Mouse (Mus musculus): ENCODE measurements around the gene Cdh5.

Cdh5 gene

DNA sequence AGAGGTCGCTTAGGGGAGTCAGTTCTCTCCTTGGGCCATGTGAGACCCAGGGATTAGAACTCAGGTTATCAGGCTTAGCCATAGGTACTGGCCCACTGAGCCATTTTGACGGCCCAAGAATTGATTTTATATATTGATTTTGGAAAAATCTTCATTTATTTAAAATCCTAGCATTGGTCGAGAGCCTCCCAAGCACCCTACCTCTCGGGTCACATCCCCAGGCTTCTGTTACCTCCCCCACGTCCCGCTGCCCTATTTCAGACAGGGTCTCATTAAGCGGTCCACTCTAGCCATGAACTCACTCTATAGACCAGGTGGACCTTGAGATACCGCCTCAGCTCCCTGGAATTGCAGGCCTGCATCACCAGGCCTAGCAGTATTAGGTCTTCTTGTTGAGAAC lies 33.1 kb downstream of the Cdh5 start:
- DNase-seq (ENCODE audit: low spot score), result no peak

GRCm38 (mm10) chr8:104136277-104136676 lies 34.9 kb downstream of the Cdh5 start:
- DNase-seq (ENCODE audit: low spot score), result no peak

DNA sequence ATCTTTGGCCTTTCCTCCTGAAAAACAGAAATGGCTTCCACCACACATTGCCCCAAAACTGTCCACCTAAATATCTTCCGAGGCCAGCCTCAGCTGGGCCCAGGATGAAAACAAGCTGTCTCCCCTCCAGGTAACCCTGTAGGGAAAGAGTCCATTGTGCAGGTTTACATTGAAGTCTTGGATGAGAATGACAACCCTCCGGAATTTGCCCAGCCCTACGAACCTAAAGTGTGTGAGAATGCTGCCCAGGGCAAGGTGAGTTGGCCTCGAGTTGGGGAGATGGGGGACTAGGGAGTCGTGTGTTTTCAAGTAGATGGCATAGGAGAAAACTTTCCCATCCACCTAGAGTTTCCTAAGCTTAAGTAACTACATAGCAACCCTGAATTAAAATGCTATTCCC lies 36.2 kb downstream of the Cdh5 start:
- DNase-seq (ENCODE audit: low spot score), result no peak

DNA sequence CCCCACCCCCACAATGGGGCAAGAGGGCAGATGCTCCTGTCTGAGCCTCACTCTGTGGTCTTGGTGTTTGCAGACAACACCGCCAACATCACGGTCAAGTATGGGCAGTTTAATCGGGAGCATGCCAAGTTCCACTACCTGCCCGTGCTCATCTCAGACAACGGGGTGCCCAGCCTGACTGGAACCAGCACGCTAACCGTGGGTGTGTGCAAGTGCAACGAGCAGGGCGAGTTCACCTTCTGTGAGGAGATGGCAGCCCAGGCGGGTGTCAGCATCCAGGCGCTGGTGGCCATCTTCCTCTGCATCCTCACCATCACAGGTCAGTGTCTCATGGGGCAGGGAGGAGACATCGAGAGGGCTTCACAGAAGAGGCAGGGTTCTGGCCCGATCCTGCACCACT lies 39.2 kb downstream of the Cdh5 start:
- no peak for DNase-seq (ENCODE audit: low spot score)

DNA sequence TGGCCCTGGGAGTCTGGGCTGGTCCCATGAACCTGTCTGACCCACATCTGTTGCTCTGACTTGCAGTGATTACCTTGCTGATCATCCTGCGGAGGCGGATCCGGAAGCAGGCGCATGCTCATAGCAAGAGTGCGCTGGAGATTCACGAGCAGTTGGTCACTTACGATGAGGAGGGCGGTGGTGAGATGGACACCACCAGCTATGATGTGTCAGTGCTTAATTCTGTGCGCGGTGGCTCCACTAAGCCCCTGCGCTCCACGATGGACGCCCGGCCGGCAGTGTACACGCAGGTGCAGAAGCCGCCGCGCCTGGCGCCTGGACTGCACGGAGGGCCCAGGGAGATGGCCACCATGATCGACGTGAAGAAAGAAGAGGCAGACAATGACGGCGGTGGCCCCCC lies 41.0 kb downstream of the Cdh5 start:
- no peak for DNase-seq (ENCODE audit: low spot score)

- no peak for DNase-seq (ENCODE audit: low spot score)
Measured at GRCm38 (mm10) chr8:104143379-104143778, 42.0 kb downstream of the Cdh5 start.

- DNase-seq (ENCODE audit: low spot score), result no peak
Measured at GRCm38 (mm10) chr8:104144434-104145216, 43.2 kb downstream of the Cdh5 start.

- DNase-seq (ENCODE audit: low spot score), result peak; percentile 73
Measured at GRCm38 (mm10) chr8:104145981-104146689, 44.7 kb downstream of the Cdh5 start.

GRCm38 (mm10) chr8:104146717-104147494 lies 45.5 kb downstream of the Cdh5 start:
- no peak for DNase-seq (ENCODE audit: low spot score)

- DNase-seq (ENCODE audit: low spot score), result no peak
Measured at GRCm38 (mm10) chr8:104147947-104148346, 46.5 kb downstream of the Cdh5 start.

- no peak for DNase-seq (ENCODE audit: low spot score)
Measured at GRCm38 (mm10) chr8:104160731-104161130, 59.3 kb downstream of the Cdh5 start.

DNA sequence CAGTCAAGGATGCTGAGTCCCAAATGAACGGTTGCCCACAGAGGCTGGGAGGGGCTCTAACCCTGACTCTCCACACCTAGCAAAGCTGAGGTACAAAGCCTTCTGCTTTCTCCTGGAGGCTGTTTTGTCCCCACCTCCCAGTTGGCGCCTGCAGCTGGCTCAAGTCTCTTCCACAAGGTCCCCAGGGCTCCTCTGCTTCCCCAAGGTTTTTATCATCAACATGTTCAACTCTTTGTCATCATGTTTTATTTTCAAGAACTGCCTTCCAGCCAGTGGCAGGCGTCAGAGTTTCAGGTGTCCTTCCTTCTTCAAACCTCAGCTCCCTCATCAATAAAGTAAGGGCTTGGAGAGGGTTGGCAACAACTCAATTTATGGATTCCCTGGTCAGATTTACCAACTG lies 68.0 kb downstream of the Cdh5 start:
- no peak for DNase-seq (ENCODE audit: low spot score)

DNA sequence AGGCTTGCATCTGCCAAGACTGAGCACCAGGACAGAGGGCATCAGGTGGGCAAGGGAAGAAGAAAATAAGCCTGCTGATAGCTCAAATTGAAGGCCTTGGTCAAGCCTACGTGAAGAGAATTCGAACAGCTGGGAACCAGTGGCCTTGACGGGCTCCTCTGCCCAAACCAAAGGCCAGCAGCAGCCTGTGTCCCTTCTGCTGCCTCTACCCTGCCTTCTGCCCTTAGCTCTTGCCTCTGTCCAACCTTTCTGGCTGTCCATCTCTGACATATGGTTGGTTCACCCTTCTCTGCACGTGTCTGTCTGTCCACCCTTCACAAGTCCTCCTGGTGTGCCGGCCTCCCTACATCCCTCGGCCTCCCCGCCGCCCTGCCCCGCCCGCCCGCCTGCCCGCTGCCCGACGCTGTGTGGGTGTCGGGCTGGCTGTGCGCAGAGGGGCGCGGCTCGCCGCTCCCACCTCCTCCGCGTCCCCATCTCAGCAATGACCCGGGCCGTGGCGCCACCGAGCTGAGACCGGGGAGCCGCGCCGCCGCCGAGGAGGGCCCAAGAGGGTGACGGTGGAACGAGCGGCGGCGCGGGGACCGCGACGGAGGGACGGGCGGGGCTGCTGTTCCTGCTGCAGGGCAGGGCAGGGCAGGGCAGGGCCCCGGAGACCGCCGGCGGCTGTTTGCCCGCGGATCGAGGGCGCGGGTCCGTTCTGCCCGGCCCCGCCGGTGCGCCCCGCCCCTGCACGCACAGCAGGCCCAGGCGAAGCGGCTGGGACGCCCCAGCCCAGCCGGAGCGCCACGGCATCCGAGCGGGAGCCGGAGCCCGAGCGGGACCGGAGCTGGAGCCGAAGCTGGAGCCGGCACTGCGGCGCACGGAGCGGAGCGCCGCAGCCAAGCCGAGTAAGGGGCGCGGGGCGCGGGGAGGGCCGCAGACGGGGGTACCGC lies 69.0 kb downstream of the Cdh5 start, which contains the start of gene Bean1:
TSS of gene Bean1 (plus strand) at position 325 of the 932 bp plus-strand sequence.
- DNase-seq (ENCODE audit: low spot score), result no peak

GRCm38 (mm10) chr8:104171050-104171620 lies 69.7 kb downstream of the Cdh5 start:
- DNase-seq (ENCODE audit: low spot score), result no peak

GRCm38 (mm10) chr8:104172420-104172819 lies 71.0 kb downstream of the Cdh5 start:
- no peak for DNase-seq (ENCODE audit: low spot score)

DNA sequence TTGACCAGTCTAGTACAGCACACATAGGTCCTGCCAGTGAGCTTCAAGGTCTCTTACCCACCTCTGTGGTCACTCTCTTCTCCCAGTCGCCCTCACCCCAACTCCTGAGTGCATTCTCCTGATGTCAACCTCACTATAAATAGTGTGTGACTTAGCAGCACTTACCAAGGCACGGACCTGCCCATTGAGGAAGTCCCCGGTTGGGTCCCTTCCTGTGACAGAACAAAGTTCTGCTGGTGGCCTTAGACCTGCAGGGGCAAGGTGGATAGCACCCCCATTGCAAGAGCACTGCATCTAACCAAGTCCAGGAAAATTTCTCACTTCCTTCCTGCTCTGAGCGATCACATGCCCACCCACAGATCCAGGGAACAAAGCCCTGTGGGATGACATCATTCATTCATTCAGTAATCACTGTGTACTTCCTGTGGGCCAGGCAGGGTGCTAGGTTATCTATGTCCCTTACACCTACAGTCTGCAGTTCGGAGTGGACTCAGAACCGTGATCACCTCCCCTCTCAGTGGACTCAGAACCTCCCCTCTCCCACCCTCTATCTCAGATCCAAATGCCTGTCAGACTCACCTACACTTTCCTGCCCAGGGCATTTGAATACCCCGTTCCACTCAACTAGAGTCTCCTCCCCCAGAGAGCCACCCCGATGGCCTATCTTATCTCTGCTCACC lies 74.6 kb downstream of the Cdh5 start:
- no peak for DNase-seq (ENCODE audit: low spot score)

DNA sequence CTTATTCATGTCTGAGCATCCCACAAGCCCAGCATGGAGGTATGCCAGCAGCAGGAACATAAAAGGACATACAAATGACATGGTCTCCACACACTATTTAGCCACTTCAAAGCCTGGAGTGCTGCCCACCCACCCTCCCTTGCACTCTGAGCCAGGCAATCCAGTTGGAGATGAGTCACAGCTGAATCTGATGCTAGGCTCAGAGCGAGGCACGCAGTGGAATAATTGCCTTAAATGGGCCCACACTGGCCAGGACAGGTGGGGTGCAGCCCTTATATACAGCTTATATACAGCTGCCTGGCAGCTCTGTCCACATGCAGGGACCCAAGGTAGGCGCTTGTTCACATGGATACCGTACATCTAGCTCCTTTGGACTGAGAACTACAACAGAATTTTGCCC lies 75.6 kb downstream of the Cdh5 start:
- DNase-seq (ENCODE audit: low spot score), result no peak

DNA sequence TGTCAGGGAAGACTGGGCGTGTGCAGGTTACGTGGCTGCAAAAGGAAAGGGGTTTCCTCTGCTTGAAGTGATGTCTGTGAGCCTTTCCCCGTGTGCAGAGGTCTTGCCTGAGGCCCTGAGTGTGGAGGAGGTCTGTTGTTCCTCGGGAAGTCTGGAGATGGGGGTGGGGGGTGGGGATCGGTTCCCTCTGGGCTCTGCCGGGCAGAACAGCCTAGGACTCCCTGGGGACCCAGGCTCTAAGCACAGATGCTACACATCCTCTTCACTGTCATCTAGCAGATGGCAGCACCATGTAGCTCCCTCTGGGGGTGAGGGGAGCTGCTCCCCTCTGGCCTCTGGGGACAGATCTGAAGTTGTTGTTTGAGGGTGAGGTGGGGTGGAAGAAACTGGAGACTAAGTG lies 83.5 kb downstream of the Cdh5 start:
- peak; percentile 29 for DNase-seq (ENCODE audit: low spot score)

DNA sequence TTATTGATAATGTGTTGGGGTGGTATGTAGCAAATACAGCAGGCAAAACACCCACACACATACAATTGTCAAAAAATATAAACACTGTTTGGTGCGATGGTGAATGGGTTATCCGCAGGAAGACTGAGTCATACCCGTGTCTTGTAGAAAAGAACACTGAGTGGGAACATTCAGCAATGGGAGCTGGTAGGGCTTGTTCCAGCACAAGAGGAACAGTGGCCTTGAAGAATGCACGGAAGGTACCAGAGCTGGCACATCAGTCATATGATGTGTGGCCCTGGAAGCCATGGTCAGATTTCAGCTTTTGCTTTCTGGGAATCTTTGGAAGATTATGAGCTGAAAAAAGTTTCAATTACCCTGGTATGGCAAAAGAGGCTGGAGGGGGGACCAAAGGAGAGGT lies 85.4 kb downstream of the Cdh5 start:
- DNase-seq (ENCODE audit: low spot score), result no peak

DNA sequence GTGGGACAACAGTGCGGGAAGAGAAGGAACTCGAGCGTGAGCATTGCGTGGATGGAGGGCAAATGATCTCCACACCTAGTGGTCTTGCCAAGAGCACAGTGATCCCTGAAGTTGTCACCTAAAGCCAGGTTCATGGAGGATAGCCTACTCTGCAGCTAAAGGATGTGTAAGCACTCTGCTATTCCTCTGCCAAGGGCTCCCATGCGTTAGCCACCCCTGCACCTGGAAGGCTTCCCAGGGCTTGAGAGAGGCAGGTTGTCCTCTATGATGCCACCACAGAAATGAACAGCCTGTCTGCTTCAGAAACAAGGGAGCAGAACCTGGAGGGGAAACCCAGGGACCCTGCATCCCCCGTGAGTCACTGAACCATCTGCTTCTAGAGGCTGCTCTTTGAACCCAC lies 86.2 kb downstream of the Cdh5 start:
- no peak for DNase-seq (ENCODE audit: low spot score)

DNA sequence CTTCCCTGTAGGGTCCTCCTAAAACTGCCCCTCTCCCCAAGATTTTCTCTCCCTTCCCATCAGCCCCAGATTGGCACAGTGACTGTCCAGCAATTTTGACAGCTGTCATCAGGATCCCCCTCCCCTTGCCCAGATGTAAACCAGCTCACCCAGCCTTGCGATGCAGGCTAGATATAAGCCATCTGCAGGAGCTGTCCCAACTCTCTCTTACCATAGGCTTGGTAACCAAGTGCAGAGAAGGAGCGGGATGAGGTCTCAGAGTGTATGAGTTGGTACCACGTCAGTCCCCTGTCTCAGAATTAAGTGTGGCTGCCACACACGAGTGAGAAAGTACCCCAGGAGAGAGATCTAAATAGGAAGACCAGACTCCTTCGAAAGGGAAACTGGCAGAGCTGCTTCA lies 87.0 kb downstream of the Cdh5 start:
- no peak for DNase-seq (ENCODE audit: low spot score)

All from MN1 (cell line).